Mouse (Mus musculus): Measurements from ENCODE around the gene Gm21981.

DNA sequence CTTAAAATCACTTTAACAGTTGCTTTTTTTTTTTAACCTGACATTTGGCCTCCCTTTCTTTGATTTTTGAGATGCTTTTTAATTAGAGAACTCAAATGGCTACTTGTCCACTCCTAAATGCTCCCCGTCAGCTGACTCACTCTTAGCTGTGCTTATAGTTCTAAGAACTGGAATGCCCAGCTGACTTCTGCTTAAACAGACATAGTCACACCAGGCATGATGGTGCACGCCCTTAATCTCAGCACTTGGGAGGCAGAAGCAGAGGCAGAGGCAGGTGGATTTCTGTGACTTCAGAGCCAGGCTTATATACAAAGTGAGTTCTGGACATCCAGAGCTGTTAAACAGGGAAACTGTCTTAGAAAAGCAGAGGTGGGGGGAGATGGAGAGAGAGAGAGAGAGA lies 42.3 kb downstream of the Gm21981 start:
- TF ChIP-seq GATA1 (IDR thresholded peaks at IDR 0.05; ENCODE audit: low read length) (no peak), TAL1 (IDR thresholded peaks at IDR 0.05; ENCODE audit: low read length) (no peak)

Data from erythroblast, embryonic 14.5 days (primary cell).